Mouse (Mus musculus) left cerebral cortex, adult 18-20 months (tissue): Measurements from ENCODE around the gene Olfr31. TPM values are rescaled to one million over a fixed set of nuclear protein-coding genes. Genes with fewer than 3 reads are reported as not detected.

Experiments used
- DNase-seq, 2 experiments: peaks; one replicate each; pipeline ENCODE4 v3.0.0; 2021 to 2022; ENCODE audit warnings: low spot score in 2 of 2, mixed read lengths in 1 of 2
- total RNA-seq, 2 experiments: library from RNA; stranded (reverse); gene quantifications; 2 replicates each; pipeline ENCODE4 v1.2.3; 2021

Olfr31 gene
- total RNA-seq, 2 experiments from 2014 or later = not detected

- DNase-seq = no peak
Measured at GRCm38 (mm10) chr14:14353740-14354510, 31.3 kb downstream of the Olfr31 start.

- DNase-seq = no peak
Measured at GRCm38 (mm10) chr14:14354511-14355359, 32.1 kb downstream of the Olfr31 start.

GRCm38 (mm10) chr14:14355360-14355646 is 32.7 kb downstream of the Olfr31 start:
- DNase-seq = no peak

Other genes with a start within 250 kb of the Olfr31 start
- gene Psmd6, start 201.8 kb upstream of the Olfr31 start, total RNA-seq = 100 to 1,000 TPM; 107 to 110 TPM
- not detected for gene Olfr720, start 136.0 kb upstream of the Olfr31 start, total RNA-seq
- 1 to 10 TPM; 3.4 TPM for gene Il3ra, start 23.4 kb downstream of the Olfr31 start, total RNA-seq
- gene Olfr721-ps1, start 78.5 kb downstream of the Olfr31 start, total RNA-seq = not detected